Mouse (Mus musculus): Measurements from ENCODE around the gene Ccdc36. TPM values are rescaled to one million over a fixed set of nuclear protein-coding genes. Genes with fewer than 3 reads are reported as not detected.

The Ccdc36 gene
- polyA plus RNA-seq, 1 experiment from 2014 or later = 1.6 TPM

DNA sequence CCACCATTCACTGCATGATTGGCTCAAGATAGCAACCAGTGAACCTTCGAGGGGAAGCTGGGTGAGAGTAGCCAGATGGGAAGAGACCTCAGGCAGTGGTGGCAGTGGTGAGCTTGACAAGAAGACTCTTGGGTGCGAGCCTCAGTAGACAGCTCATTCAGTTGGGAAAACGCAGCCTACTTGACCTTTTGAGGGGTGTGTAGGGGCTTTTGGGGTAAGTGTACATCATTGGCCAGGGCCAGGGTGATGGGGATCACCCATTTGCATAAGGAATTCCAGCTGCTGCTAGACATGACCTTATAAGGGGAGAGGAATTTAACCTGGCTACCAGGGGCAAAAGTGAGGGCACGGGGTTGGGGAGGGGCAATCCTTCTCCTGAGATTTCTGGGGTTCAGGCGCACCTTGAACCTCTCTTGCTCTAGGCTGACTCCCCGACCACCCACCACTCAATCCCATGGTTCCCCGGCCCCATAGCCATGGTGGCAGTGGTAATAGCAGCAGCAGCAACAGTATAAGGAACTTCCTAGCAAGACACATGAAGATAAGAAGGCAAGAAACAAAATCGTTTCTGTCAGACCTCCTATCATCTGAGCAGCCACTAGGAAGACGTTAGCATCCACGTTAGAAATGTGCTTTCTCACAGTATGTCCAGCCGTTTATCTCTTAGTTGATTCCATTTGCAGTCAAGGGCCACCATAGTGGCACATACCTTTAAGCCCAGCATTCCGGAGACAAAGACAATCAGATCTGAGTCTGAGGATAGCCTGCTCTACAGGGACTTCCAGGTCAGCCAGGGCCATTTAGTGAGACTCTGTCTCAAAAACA is 27.7 kb upstream of the Ccdc36 start:
- H3K4me3 ChIP-seq = no peak overlapping the region
- no peaks in the 10 kb centered on the region for H3K36me3 ChIP-seq
- H3K27me3 ChIP-seq = no peaks in the 10 kb centered on the region
- H3K4me2 ChIP-seq = no peak overlapping the region
- no peak overlapping the region for H3K9ac ChIP-seq
- no peak for ATAC-seq (ENCODE audit: low FRiP score, low read depth)
- peaks cover 30% of the 10 kb centered on the region for H3K4me1 ChIP-seq (replicated peaks)
- H3K9me3 ChIP-seq = no peaks in the 10 kb centered on the region
- 85% methylated on average over 12 of the region's 12 CpGs for WGBS
- no peak overlapping the region for H3K27ac ChIP-seq (replicated peaks)

DNA sequence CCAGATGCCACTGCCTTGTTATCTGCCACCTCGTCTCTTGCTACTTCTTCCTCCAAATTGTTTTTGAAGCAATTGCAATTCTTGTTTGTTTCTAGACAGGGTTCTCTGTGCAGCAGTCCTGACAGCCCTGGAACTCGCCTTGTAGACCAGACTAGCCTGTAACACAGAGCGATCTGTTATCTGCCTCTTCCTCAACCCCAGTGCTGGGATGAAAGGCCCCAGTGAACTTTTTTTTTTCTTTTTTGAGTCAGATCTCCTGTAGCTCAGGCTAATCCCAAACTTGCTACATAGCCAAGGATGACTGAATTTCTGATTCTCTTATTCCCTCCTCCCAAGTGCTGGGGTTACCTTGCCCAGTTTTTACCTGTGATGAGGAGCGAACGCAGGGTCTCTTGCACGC is 26.1 kb upstream of the Ccdc36 start:
- peaks cover 40% of the 10 kb centered on the region for H3K4me1 ChIP-seq (replicated peaks)
- H3K27me3 ChIP-seq = no peaks in the 10 kb centered on the region
- WGBS = 92% methylated on average over 6 of the region's 6 CpGs
- ATAC-seq (ENCODE audit: low FRiP score, low read depth) = no peak
- no peak overlapping the region for H3K27ac ChIP-seq (replicated peaks)
- H3K4me2 ChIP-seq = no peak overlapping the region
- no peaks in the 10 kb centered on the region for H3K36me3 ChIP-seq
- H3K9ac ChIP-seq = no peak overlapping the region
- H3K9me3 ChIP-seq = no peaks in the 10 kb centered on the region
- no peak overlapping the region for H3K4me3 ChIP-seq

DNA sequence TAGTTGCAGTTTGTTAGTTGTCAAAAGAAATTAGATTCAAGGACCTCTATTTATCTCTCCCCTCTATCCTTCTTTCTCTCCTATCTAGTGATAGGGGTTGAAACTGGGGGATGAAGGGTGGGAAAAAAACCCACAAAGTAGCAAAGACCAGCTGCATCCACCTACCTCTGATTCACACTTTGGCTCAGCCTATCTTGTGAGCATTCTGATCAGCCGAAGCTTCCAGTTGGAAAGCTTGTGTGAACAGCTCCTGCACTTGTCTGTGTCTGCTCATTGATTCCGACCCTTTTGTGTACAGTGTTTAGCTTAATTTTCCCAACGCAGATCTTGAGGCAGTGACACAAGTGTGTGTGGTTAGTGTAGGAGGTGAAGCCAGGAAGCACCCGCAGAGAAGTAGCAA is 25.2 kb upstream of the Ccdc36 start:
- H3K9ac ChIP-seq = peak overlapping the region; percentile 75; the same call in 1 of the 2 replicates
- peaks cover 4% of the 10 kb centered on the region for H3K36me3 ChIP-seq
- H3K4me3 ChIP-seq = peak overlapping the region; percentile 72
- ATAC-seq (ENCODE audit: low FRiP score, low read depth) = no peak
- H3K4me1 ChIP-seq (replicated peaks) = peaks cover 46% of the 10 kb centered on the region
- peak overlapping the region; percentile 84 for H3K27ac ChIP-seq (replicated peaks)
- no peaks in the 10 kb centered on the region for H3K27me3 ChIP-seq
- no peaks in the 10 kb centered on the region for H3K9me3 ChIP-seq
- WGBS = 80% methylated on average over 4 of the region's 4 CpGs
- H3K4me2 ChIP-seq = peak overlapping the region; percentile 82

- Histone ChIP-seq H3K4me2 (peak overlapping the region; percentile 82), H3K4me3 (peak overlapping the region; percentile 72), H3K9ac (peak overlapping the region; percentile 75), H3K4me1 (replicated peaks) (peaks cover 46% of the 10 kb centered on the region), H3K27me3 (no peaks in the 10 kb centered on the region), H3K9me3 (no peaks in the 10 kb centered on the region), H3K36me3 (peaks cover 10% of the 10 kb centered on the region), H3K27ac (replicated peaks) (peak overlapping the region; percentile 84)
- peak; percentile 35 for ATAC-seq (ENCODE audit: low FRiP score, low read depth)
- 46% methylated on average over 6 of the region's 6 CpGs for WGBS
These were observed 24.6 kb upstream of the Ccdc36 start for GRCm38 (mm10) chr9:108452911-108453310.

GRCm38 (mm10) chr9:108452291-108452906 is 24.1 kb upstream of the Ccdc36 start:
- peaks cover 46% of the 10 kb centered on the region for H3K4me1 ChIP-seq (replicated peaks)

DNA sequence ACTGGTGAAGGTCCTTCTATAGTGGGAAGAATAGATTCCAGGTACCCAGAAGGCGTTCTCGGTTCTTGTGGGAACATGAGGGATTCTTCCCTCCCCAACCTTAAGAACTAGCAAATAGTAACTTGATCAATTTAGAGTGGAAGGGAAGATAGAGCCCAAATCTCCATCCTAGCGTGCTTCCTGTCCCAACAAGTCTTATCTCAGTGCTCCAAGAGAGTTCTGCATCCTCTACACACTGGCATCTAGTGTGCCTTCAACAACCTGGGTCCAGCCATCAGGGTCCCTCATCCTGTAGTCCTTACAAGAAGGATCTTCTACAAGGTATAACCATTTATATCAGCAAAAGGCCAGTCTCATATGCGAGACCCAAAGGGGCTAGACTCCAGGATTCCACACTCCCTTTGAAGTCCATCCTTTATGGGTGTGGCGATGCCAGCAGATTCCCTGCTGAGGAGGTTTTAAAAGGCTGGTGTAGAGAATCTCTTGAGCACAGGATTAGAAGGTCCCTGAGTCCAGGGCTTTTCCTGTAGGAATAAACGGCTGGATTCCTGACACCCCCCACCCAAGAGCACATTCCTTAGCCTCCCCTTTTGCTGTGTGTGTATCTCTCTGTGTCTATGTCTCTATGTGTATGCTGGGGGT is 23.4 kb upstream of the Ccdc36 start:
- peak overlapping the region; percentile 72 for H3K4me3 ChIP-seq
- 57% methylated on average over 6 of the region's 6 CpGs for WGBS
- H3K9me3 ChIP-seq = no peaks in the 10 kb centered on the region
- H3K4me2 ChIP-seq = peak overlapping the region; percentile 82
- no peaks in the 10 kb centered on the region for H3K27me3 ChIP-seq
- ATAC-seq (ENCODE audit: low FRiP score, low read depth) = no peak
- H3K27ac ChIP-seq (replicated peaks) = peak overlapping the region; percentile 84
- peaks cover 46% of the 10 kb centered on the region for H3K4me1 ChIP-seq (replicated peaks)
- H3K36me3 ChIP-seq = peaks cover 11% of the 10 kb centered on the region
- H3K9ac ChIP-seq = peak overlapping the region; percentile 75

More at GRCm38 (mm10) chr9:108452291-108452906, 24.1 kb upstream of the Ccdc36 start:
- H3K4me3 ChIP-seq = peak overlapping the region; percentile 72
- H3K27me3 ChIP-seq = no peaks in the 10 kb centered on the region
- H3K36me3 ChIP-seq = peaks cover 11% of the 10 kb centered on the region
- peak overlapping the region; percentile 82 for H3K4me2 ChIP-seq
- under 1% methylated on average over 40 of the region's 40 CpGs for WGBS
- no peaks in the 10 kb centered on the region for H3K9me3 ChIP-seq
- H3K27ac ChIP-seq (replicated peaks) = peak overlapping the region; percentile 84
- peak; percentile 92 for ATAC-seq (ENCODE audit: low FRiP score, low read depth)
- peak overlapping the region; percentile 75 for H3K9ac ChIP-seq

- peak overlapping the region; percentile 24; the same call in 1 of the 2 replicates for H3K9ac ChIP-seq
- H3K4me2 ChIP-seq = peak overlapping the region; percentile 82
- peaks cover 11% of the 10 kb centered on the region for H3K36me3 ChIP-seq
- 75% methylated on average over 6 of the region's 6 CpGs for WGBS
- H3K4me1 ChIP-seq (replicated peaks) = peaks cover 46% of the 10 kb centered on the region
- H3K4me3 ChIP-seq = peak overlapping the region; percentile 72
- no peak for ATAC-seq (ENCODE audit: low FRiP score, low read depth)
- peak overlapping the region; percentile 84 for H3K27ac ChIP-seq (replicated peaks)
- no peaks in the 10 kb centered on the region for H3K27me3 ChIP-seq
- no peaks in the 10 kb centered on the region for H3K9me3 ChIP-seq
These were observed 22.8 kb upstream of the Ccdc36 start for GRCm38 (mm10) chr9:108451170-108451493.

- Histone ChIP-seq H3K9ac (peak overlapping the region; percentile 24; the same call in 1 of the 2 replicates), H3K4me3 (peak overlapping the region; percentile 72), H3K36me3 (peaks cover 11% of the 10 kb centered on the region), H3K27me3 (no peaks in the 10 kb centered on the region), H3K27ac (replicated peaks) (peak overlapping the region; percentile 84), H3K4me1 (replicated peaks) (peaks cover 46% of the 10 kb centered on the region), H3K4me2 (peak overlapping the region; percentile 82), H3K9me3 (no peaks in the 10 kb centered on the region)
- WGBS = 48% methylated on average over 21 of the region's 21 CpGs
- ATAC-seq (ENCODE audit: low FRiP score, low read depth) = peak; percentile 19
These were observed 22.2 kb upstream of the Ccdc36 start for GRCm38 (mm10) chr9:108450292-108451169.

DNA sequence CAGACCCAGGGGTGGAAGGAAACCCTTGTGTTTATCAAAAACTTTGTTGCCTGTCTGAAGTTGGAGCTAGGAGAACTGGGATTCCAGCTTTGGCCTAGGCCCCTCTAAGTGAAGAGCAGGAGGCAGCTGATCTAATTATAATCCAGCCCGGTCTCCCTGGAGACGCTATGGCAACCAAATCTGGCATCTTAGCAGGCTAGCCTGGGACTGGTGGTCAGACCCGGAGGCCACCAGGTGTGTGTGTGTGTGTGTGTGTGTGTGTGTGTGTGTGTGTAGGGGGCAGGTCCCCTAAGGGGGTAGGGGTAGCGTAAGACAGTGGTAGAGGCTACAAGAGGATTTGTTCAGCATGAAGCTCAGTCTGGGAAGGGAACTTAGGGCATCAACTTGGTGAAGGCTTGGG is 21.6 kb upstream of the Ccdc36 start:
- H3K4me3 ChIP-seq = peak overlapping the region; percentile 72
- peaks cover 46% of the 10 kb centered on the region for H3K4me1 ChIP-seq (replicated peaks)
- peak overlapping the region; percentile 82 for H3K4me2 ChIP-seq
- peak; percentile 12; the same call in 1 of the 2 replicates for ATAC-seq (ENCODE audit: low FRiP score, low read depth)
- H3K9me3 ChIP-seq = no peaks in the 10 kb centered on the region
- H3K36me3 ChIP-seq = peaks cover 11% of the 10 kb centered on the region
- 22% methylated on average over 4 of the region's 4 CpGs for WGBS
- no peaks in the 10 kb centered on the region for H3K27me3 ChIP-seq
- no peak overlapping the region for H3K9ac ChIP-seq
- peak overlapping the region; percentile 84 for H3K27ac ChIP-seq (replicated peaks)

GRCm38 (mm10) chr9:108445125-108445524 is 16.8 kb upstream of the Ccdc36 start:
- Histone ChIP-seq H3K9me3 (no peaks in the 10 kb centered on the region), H3K27ac (replicated peaks) (no peak overlapping the region), H3K4me1 (replicated peaks) (peaks cover 13% of the 10 kb centered on the region), H3K27me3 (no peaks in the 10 kb centered on the region), H3K36me3 (peaks cover 11% of the 10 kb centered on the region), H3K4me3 (no peak overlapping the region), H3K4me2 (no peak overlapping the region), H3K9ac (no peak overlapping the region)
- WGBS = 73% methylated on average over 9 of the region's 9 CpGs
- no peak for ATAC-seq (ENCODE audit: low FRiP score, low read depth)

GRCm38 (mm10) chr9:108441236-108441919 is 13.1 kb upstream of the Ccdc36 start:
- no peaks in the 10 kb centered on the region for H3K36me3 ChIP-seq
- H3K4me3 ChIP-seq = no peak overlapping the region
- no peaks in the 10 kb centered on the region for H3K9me3 ChIP-seq
- no peak for ATAC-seq (ENCODE audit: low FRiP score, low read depth)
- H3K27me3 ChIP-seq = no peaks in the 10 kb centered on the region
- no peak overlapping the region for H3K4me2 ChIP-seq
- H3K9ac ChIP-seq = no peak overlapping the region
- no peaks in the 10 kb centered on the region for H3K4me1 ChIP-seq (replicated peaks)
- no peak overlapping the region for H3K27ac ChIP-seq (replicated peaks)
- 81% methylated on average over 11 of the region's 11 CpGs for WGBS

Data from hindbrain, embryonic 15.5 days (tissue).